Mouse (Mus musculus) liver, adult 2 months (tissue): ENCODE measurements at regions not wholly inside any gene's neighbourhood (a gene's known extent, or its start where the extent isn't known, plus 50 kb on each side); places are given as distances from the start of the nearest gene placed in this dataset.

Experiments
- CTCF ChIP-seq: fragments of 200-500 bp; IDR thresholded peaks from 2 replicates; pipeline ENCODE4 v1.5.1; 2011; ENCODE audit warnings: low read depth, low read length, control low read depth
- POLR2A ChIP-seq: fragments of 200-500 bp; IDR thresholded peaks from 2 replicates; pipeline ENCODE4 v1.6.1; 2011; ENCODE audit warnings: low read length, control low read depth; ENCODE audit not compliant: insufficient read depth; ENCODE audit errors: extremely low read depth

GRCm38 (mm10) chr4:3063966-3064365, 103.2 kb upstream of the Vmn1r2 start:
- TF ChIP-seq CTCF (no peak), POLR2A (no peak)
